Mouse (Mus musculus): ENCODE data around the gene Gm39566.

The Gm39566 gene

GRCm38 (mm10) chr11:69833554-69833953 lies 18.5 kb upstream of the Gm39566 start:
- no peak for DNase-seq

GRCm38 (mm10) chr11:69828832-69829231 lies 13.7 kb upstream of the Gm39566 start:
- no peak for DNase-seq

- no peak for DNase-seq
These were observed 8.4 kb upstream of the Gm39566 start for GRCm38 (mm10) chr11:69823456-69823855.

GRCm38 (mm10) chr11:69822080-69822479 lies 7.0 kb upstream of the Gm39566 start, which contains the start of gene Spem1:
TSS of gene Spem1 (minus strand) at chr11:69822180.
- no peak for DNase-seq

- no peak for DNase-seq
These were observed 3.8 kb upstream of the Gm39566 start for GRCm38 (mm10) chr11:69818871-69819270.

DNA sequence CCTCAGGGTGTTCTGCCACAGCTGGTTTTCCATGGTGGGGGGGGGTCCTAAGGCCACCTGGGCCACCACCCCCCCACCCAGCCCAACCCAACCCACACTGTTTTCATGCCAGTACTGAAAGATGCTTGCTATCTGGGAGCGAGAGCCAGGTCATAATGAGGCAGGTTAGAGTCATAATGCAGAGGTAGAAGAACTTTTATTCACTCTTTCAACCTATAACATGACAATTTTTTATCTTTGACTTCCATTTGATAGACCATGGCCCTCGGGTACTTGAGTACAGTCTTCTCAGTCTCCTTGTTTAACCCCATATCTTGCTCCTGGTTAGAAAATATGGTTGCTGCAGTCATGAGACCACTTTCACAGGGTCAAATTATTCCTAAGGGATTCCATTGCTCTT lies 3.3 kb upstream of the Gm39566 start, which contains the start of gene Spem2:
Gene Spem2 (minus strand): TSS at position 101 of the 400 bp plus-strand sequence.
- DNase-seq = no peak

DNA sequence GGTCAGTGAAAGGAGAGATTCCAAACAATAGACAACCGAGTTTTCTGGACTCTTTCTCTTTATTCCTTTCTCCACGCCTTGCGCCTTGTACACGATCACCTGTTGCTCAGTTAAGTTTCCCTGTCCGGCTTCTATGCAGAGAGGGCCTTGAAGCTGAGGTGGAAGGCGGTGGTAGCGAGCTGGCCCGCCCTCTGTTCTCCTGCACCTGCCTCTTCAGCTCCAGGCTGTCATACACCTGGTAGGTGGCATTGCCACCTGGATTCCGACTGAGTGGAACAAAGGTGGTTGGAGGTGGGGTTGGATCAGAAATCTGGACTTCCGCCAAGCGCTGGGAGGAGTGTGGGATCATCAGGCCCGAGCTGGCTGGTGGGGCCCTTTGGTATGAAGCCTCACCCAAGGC lies 1.4 kb upstream of the Gm39566 start:
- no peak for DNase-seq

GRCm38 (mm10) chr11:69810280-69810679 lies 4.8 kb downstream of the Gm39566 start:
- no peak for DNase-seq

GRCm38 (mm10) chr11:69807641-69808040 lies 7.5 kb downstream of the Gm39566 start:
- DNase-seq = no peak

GRCm38 (mm10) chr11:69806378-69806777 lies 8.7 kb downstream of the Gm39566 start:
- no peak for DNase-seq

GRCm38 (mm10) chr11:69804972-69805909 lies 9.9 kb downstream of the Gm39566 start, which contains the start of gene Tmem102:
TSS of gene Tmem102 (minus strand) at chr11:69805624.
- DNase-seq = no peak

DNA sequence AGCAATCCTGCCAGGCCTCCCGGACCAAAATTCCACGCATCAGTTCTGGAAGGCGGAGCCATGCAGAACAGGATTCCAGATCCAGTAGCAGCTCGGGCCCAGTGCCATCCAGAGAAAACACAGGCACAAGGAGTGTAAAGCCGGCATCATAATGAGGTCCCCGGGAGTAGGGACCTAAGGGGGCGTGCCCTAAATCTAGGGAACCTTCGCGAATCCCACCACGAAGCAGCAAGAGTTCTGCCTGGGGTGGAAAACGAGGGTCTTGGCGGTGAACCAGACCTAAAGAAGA lies 10.5 kb downstream of the Gm39566 start:
- DNase-seq = no peak

DNA sequence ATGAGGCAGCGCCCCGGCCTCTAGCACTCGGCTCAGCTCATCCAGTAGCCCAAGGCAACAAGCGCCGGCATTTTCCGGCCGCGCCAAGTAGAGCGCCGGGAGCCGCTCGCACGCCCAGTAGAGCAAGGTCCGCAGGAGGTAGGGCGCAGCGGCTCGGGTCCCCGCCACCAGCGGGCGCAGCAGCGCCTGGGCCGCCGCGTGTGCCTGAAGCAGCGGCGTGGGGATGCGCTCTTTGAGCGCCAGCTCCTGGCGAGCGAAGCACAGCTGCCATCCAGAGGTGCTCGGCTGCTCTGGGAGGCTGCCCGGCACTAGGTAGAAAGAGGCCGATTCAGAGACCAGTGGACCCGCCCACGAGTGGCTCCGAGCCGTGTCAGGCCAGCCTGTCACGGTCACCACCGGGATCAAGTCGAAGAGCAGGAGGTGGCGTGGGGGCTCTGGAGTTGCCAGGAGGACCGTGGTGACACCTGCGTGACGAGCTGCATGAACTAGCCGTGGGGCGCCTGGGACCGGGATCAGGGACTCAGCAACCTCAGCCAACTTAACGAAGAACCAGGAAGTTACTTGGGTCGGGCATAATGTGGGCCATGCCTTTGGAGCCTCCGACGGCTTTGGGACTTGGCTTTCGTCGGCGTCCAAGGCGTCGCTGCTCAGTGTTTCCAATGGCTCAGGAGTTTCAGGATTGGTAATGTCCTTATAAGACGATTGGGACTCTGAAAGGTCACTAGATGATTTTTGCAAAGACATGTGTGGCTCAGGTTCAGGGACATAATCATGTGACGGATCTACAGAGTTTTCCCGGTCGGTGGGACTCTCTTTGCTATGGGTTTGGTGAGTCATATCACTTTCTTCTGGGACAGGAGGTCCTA lies 11.1 kb downstream of the Gm39566 start:
- peak; percentile 84 for DNase-seq

- DNase-seq = no peak
These were observed 11.8 kb downstream of the Gm39566 start for GRCm38 (mm10) chr11:69803328-69803727.

DNA sequence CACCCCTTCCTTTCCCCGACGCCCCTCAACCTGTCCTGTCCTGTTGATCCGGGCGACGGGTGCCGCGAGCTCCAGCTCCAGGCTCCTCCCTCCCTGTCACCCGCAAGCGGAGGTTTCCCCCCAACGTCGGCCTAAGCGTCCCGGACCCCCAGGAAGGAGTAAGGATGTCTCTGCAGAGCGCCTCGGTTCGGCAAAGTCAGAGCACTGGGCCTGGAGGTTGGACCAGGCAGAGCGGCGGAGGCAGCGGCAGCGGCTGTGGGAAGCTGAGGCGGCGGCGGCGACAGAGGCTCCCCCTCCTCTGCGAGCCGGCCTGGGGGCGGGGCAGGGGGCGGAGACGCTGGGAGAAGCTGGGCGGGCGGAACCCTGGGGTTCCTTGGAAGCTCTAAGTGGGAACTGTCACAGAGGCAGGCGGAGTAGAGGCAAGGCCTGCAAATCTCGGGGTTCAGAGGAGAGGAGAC lies 12.4 kb downstream of the Gm39566 start:
- peak; percentile 84 for DNase-seq

- DNase-seq = no peak
These were observed 13.6 kb downstream of the Gm39566 start, which contains the start of gene Fgf11 for GRCm38 (mm10) chr11:69801379-69801977. TSS of gene Fgf11 (minus strand) at chr11:69801857.

- no peak for DNase-seq
These were observed 14.5 kb downstream of the Gm39566 start for GRCm38 (mm10) chr11:69800392-69801197.

DNA sequence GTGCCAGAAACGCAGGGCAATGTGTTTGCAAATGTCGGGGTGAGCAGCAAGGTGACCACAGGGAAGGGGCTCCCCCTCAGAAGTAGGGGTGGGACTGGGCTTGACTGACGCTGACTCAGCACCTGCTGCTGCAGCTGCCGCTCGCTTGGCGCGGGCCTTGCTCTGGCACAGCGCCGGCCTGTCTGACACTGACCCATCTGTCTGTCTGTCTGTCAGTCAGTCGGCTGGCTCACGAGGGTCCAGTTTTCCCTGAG lies 15.0 kb downstream of the Gm39566 start:
- DNase-seq = no peak

DNA sequence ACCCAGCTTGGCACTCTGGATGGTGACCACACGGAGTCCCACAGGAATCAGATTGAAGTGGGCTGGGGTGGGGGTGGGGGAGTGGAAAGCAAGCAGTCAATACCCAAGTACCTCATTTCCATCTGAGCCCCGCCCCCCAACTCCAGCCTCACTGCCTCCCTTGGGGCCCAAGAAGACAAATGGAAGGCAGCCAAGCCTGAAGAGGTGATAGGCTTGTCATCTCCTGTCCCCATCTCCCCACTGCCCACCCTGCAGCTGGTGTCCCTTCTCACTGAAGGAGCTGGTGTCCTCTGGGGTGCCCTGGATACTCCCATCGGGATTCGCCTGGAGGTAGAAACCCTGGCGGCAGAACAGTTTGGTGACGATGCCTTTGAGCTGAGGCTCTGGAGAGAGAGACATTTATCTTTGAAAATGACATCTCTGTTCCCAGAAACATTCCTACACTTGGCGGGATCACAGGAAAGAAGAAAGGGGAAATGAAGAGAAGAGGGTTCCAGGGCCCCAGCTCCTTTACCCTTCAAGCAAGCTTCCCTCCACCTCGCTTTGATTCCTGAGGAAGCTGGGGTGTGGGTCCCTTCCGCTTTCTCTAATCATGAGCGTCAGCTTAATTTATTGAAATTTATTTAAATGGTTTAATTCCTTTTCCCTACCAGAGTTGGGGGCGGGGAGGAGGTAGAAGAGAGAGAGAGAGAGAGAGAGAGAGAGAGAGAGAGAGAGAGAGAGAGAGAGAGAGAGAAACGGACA lies 15.5 kb downstream of the Gm39566 start:
- no peak for DNase-seq

DNA sequence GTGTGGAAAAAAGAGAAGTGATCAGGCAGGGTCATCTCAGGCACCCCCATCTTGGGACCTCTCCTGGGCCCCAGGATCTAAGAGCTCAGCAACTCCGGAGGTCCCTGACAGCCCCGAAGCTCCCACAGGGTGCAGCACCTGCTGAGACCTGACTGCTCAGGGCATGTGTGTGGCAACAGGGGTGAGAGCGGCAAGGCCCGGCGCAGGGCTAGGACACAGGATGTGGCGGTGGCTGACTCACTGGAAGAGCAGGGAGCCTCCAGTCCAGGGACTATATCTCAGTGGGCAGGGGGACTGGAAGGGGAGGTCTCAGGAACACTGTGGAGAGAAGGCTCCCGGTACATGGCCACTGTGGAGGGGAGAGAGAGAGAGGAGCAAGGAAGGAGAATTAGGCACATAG lies 17.2 kb downstream of the Gm39566 start:
- no peak for DNase-seq

GRCm38 (mm10) chr11:69795983-69796435 lies 19.1 kb downstream of the Gm39566 start:
- no peak for DNase-seq
